Mouse (Mus musculus) ES-Bruce4 (cell line): ENCODE results near the gene Xcr1.

Source experiments
- CTCF ChIP-seq: IDR thresholded peaks from one replicate; pipeline ENCODE4 v1.8.1; 2011; ENCODE audit warnings: low read depth, low read length
- EP300 ChIP-seq: IDR thresholded peaks from 2 replicates; pipeline ENCODE4 v1.6.1; 2011; ENCODE audit warnings: low read depth, low read length; ENCODE audit not compliant: insufficient read depth
- POLR2A ChIP-seq: IDR thresholded peaks from one replicate; pipeline ENCODE4 v1.8.1; 2011; ENCODE audit warnings: low read length; ENCODE audit not compliant: insufficient read depth

- TF ChIP-seq CTCF = no peak
- no peak for TF ChIP-seq POLR2A
- no peak for TF ChIP-seq EP300
These were observed 15.3 kb downstream of the Xcr1 start for GRCm38 (mm10) chr9:123846490-123846889.
